ENCODE assay signal across 9 mouse cellular contexts in the genomic region with DNA sequence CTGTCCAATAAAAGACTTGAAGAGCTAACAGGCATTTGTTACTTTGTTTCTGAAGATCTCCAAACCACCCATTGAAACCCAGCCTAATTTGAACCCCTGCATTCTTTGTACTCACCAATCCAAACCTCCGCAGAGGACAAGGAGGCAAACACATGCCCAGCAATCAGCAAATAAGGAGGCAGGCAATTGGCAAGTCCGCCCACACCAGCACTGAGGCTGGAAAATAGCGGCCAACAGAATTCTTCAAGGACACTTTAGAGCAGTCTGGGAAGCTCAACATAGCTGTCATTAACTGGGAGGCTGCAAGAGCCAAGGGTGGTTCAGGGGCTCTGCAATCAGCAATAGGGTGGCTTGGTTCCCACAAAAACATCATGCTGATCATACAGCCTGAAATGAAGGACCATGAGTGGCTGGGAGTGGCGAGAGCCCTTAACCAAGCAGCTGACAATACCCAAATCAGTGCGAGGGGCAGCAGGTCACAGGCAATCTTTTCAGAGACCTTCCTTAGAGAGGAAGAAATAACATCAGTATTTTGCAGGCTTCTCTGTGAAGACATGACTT.
A peak's percentile ranks its signal among the peaks of the same experiment; 100 is the strongest.
DNase-seq lines count a peak whose midpoint lies in the region; ATAC-seq and TF ChIP-seq lines count a peak whose summit lies in the region.
"Had no signal": no experiment of that assay in that cellular context is flagged by ENCODE, and none has a peak within 500 bp of the region (broad histone marks: within the 10 kb centered on the region; RNA-seq: fewer than 3 reads in every experiment).

No protein-coding gene starts in this region.

- H3K27ac ChIP-seq in limb, embryonic 11.5 days (replicated peaks; ENCODE audit: low read depth, low read length), result no peak overlapping the region
- H3K27ac ChIP-seq in limb, embryonic 10.5 days, result no peak overlapping the region
- peak overlapping the region; percentile 31; the same call in 1 of the 2 replicates for H3K27ac ChIP-seq in forebrain, embryonic 16.5 days (ENCODE audit: low read length)
- H3K27ac ChIP-seq in lung, postnatal 0 days (ENCODE audit: low read length), result no peak overlapping the region
- peak overlapping the region; percentile 62 for H3K27ac ChIP-seq in testis, adult 2 months (ENCODE audit: control insufficient read depth, insufficient read depth, low read depth, low read length)
- H3K27ac ChIP-seq: macrophage had no signal

- DNase-seq in limb, embryonic 11.5 days (ENCODE audit: low spot score), result peak; percentile 21
- DNase-seq in limb, embryonic 10.5 days (ENCODE audit: low spot score), result no peak
- DNase-seq in heart, postnatal 36 days, result peak; percentile 10 to 32
- DNase-seq in lung, postnatal 0 days (ENCODE audit: low spot score), result peak; percentile 36
- DNase-seq in spleen, adult 12 weeks (ENCODE audit: low spot score), result no peak

- 49% methylated on average over 5 of the region's 5 CpGs for WGBS in limb, embryonic 11.5 days
- WGBS in limb, embryonic 10.5 days, result 52% methylated on average over 5 of the region's 5 CpGs
- WGBS in forebrain, embryonic 16.5 days, result 6% methylated on average over 5 of the region's 5 CpGs
- 26% methylated on average over 5 of the region's 5 CpGs for whole genome bisulfite sequencing in lung, postnatal 0 days

- no peak for TF ChIP-seq POLR2A in testis, adult 2 months (IDR thresholded peaks at IDR 0.05; ENCODE audit: control insufficient read depth, low read depth, low read length)

- no peaks in the 10 kb centered on the region for H3K27me3 ChIP-seq in limb, embryonic 11.5 days (ENCODE audit: control insufficient read depth, insufficient read depth, low read length)
- no peaks in the 10 kb centered on the region for H3K27me3 ChIP-seq in limb, embryonic 10.5 days (ENCODE audit: low read depth, poor library complexity, severe bottlenecking)
- no peaks in the 10 kb centered on the region for H3K27me3 ChIP-seq in forebrain, embryonic 16.5 days (replicated peaks; ENCODE audit: control insufficient read depth, insufficient read depth, low read length)
- H3K27me3 ChIP-seq in lung, postnatal 0 days (replicated peaks; ENCODE audit: insufficient read depth, low read length), result no peaks in the 10 kb centered on the region
- no peaks in the 10 kb centered on the region for H3K27me3 ChIP-seq in testis, adult 2 months (ENCODE audit: control insufficient read depth, insufficient read depth, low read length)

- H3K9ac ChIP-seq in limb, embryonic 11.5 days (ENCODE audit: low read length), result no peak overlapping the region
- H3K9ac ChIP-seq in forebrain, embryonic 16.5 days (replicated peaks; ENCODE audit: low read depth, low read length), result no peak overlapping the region
- no peak overlapping the region for H3K9ac ChIP-seq in lung, postnatal 0 days (replicated peaks; ENCODE audit: low read depth)

- no peak for TF ChIP-seq CTCF in lung, postnatal 0 days (IDR thresholded peaks at IDR 0.05)
- no peak for TF ChIP-seq CTCF in testis, adult 2 months (IDR thresholded peaks at IDR 0.05; ENCODE audit: control insufficient read depth, insufficient read depth, insufficient replicate concordance, low read depth, low read length)

- no peaks in the 10 kb centered on the region for H3K36me3 ChIP-seq in limb, embryonic 11.5 days (ENCODE audit: control insufficient read depth, insufficient read depth, low read length)
- H3K36me3 ChIP-seq in limb, embryonic 10.5 days, result no peaks in the 10 kb centered on the region
- H3K36me3 ChIP-seq in forebrain, embryonic 16.5 days (ENCODE audit: control insufficient read depth, insufficient read depth), result no peaks in the 10 kb centered on the region
- no peaks in the 10 kb centered on the region for H3K36me3 ChIP-seq in lung, postnatal 0 days (ENCODE audit: insufficient read depth, low read length)
- H3K36me3 ChIP-seq in testis, adult 2 months (ENCODE audit: control insufficient read depth, insufficient read depth, low read length), result no peaks in the 10 kb centered on the region

- no peaks in the 10 kb centered on the region for H3K4me1 ChIP-seq in limb, embryonic 11.5 days (ENCODE audit: control insufficient read depth, insufficient read depth, low read length)
- no peaks in the 10 kb centered on the region for H3K4me1 ChIP-seq in limb, embryonic 10.5 days
- H3K4me1 ChIP-seq in forebrain, embryonic 16.5 days (replicated peaks; ENCODE audit: control insufficient read depth, insufficient read depth, low read length), result peaks cover 8% of the 10 kb centered on the region
- no peaks in the 10 kb centered on the region for H3K4me1 ChIP-seq in lung, postnatal 0 days (ENCODE audit: insufficient read depth, low read depth, low read length)
- no peaks in the 10 kb centered on the region; the same call in 1 of the 2 replicates for H3K4me1 ChIP-seq in testis, adult 2 months (ENCODE audit: control insufficient read depth, insufficient read depth, low read length)

- no peak overlapping the region for H3K4me3 ChIP-seq in limb, embryonic 11.5 days (ENCODE audit: low read depth, low read length)
- no peak overlapping the region for H3K4me3 ChIP-seq in limb, embryonic 10.5 days
- no peak overlapping the region for H3K4me3 ChIP-seq in forebrain, embryonic 16.5 days (replicated peaks; ENCODE audit: low read length)
- H3K4me3 ChIP-seq in lung, postnatal 0 days (ENCODE audit: low read depth, low read length), result no peak overlapping the region
- H3K4me3 ChIP-seq in testis, adult 2 months (ENCODE audit: control insufficient read depth, low read depth, low read length), result no peak overlapping the region

- TF ChIP-seq EP300 in lung, postnatal 0 days (IDR thresholded peaks at IDR 0.05), result no peak

- no peak for ATAC-seq in limb, embryonic 11.5 days (ENCODE audit: insufficient number of reproducible peaks, low FRiP score, low TSS enrichment, low read depth)
- ATAC-seq in forebrain, embryonic 16.5 days, result peak; percentile 94
- peak; percentile 57 for ATAC-seq in lung, postnatal 0 days
- ATAC-seq in granulocyte monocyte progenitor cell, adult 5-6 weeks (replicated peaks; ENCODE audit: poor library complexity, severe bottlenecking), result no peak

- intact Hi-C loops in heart, postnatal 36 days (cut with DNase I), result no loop called here

- no peak overlapping the region for H3K4me2 ChIP-seq in limb, embryonic 11.5 days (ENCODE audit: low read depth, severe bottlenecking)
- H3K4me2 ChIP-seq in forebrain, embryonic 16.5 days (ENCODE audit: low read length), result no peak overlapping the region
- H3K4me2 ChIP-seq in lung, postnatal 0 days (replicated peaks; ENCODE audit: low read depth, low read length), result no peak overlapping the region

- H3K9me3 ChIP-seq in limb, embryonic 11.5 days (ENCODE audit: control insufficient read depth, low read length), result no peaks in the 10 kb centered on the region
- H3K9me3 ChIP-seq in limb, embryonic 10.5 days (replicated peaks), result no peaks in the 10 kb centered on the region
- H3K9me3 ChIP-seq in forebrain, embryonic 16.5 days (ENCODE audit: control insufficient read depth, low read length), result no peaks in the 10 kb centered on the region
- H3K9me3 ChIP-seq in lung, postnatal 0 days (ENCODE audit: low read length), result no peaks in the 10 kb centered on the region

Comparison
In these comparisons a context has a peak if more than half of its experiments do, and no peak if none do; other contexts are left out.
1. DNase-seq: peak in limb, embryonic 11.5 days (single experiment), heart, postnatal 36 days (2 of 2) and lung, postnatal 0 days (single experiment); none in limb, embryonic 10.5 days (single experiment) and spleen, adult 12 weeks (single experiment).
2. ATAC-seq: peak in forebrain, embryonic 16.5 days (single experiment) and lung, postnatal 0 days (single experiment); none in limb, embryonic 11.5 days (single experiment) and granulocyte monocyte progenitor cell, adult 5-6 weeks (single experiment).
3. H3K27ac ChIP-seq: peak in forebrain, embryonic 16.5 days (single experiment) and testis, adult 2 months (single experiment); none in limb, embryonic 11.5 days (single experiment), limb, embryonic 10.5 days (single experiment) and lung, postnatal 0 days (single experiment).